Mouse (Mus musculus) E14TG2a.4 (cell line): ENCODE measurements around the gene Trim28.

Source experiments
- CTCF ChIP-seq: conservative IDR thresholded peaks from 2 replicates; pipeline ENCODE4 v1.5.1; 2014; ENCODE audit warnings: low read length
- NANOG ChIP-seq: IDR thresholded peaks from 2 replicates; pipeline ENCODE4 v1.6.1; 2014; ENCODE audit warnings: borderline replicate concordance, low read length, mixed read lengths
- POU5F1 ChIP-seq: IDR thresholded peaks from 2 replicates; pipeline ENCODE4 v1.6.1; 2014; ENCODE audit warnings: low read length, borderline replicate concordance

GRCm38 (mm10) chr7:12998851-12999250, at the start of gene Trim28:
- TF ChIP-seq CTCF (no peak), NANOG (no peak), POU5F1 (no peak)
